Mouse (Mus musculus) layer of hippocampus, adult 9-11 months (tissue): ENCODE measurements at regions not wholly inside any gene's neighbourhood (a gene's known extent, or its start where the extent isn't known, plus 50 kb on each side); places are given as distances from the start of the nearest gene placed in this dataset.

Source experiments
- DNase-seq: peaks from one replicate; pipeline ENCODE4 v3.0.0; 2022

- no peak for DNase-seq
These were observed 173.8 kb downstream of the Slc30a10 start for GRCm38 (mm10) chr1:185628401-185628800.

GRCm38 (mm10) chr1:185629976-185630375 is 175.3 kb downstream of the Slc30a10 start:
- no peak for DNase-seq

GRCm38 (mm10) chr1:185638631-185639030 is 184.0 kb downstream of the Slc30a10 start:
- no peak for DNase-seq

GRCm38 (mm10) chr1:185639486-185639885 is 184.8 kb downstream of the Slc30a10 start:
- DNase-seq, result no peak

- no peak for DNase-seq
These were observed 189.4 kb downstream of the Slc30a10 start for GRCm38 (mm10) chr1:185644026-185644425.

- DNase-seq, result no peak
These were observed 193.5 kb downstream of the Slc30a10 start for GRCm38 (mm10) chr1:185648128-185648527.

GRCm38 (mm10) chr1:185648926-185649325 is 194.3 kb downstream of the Slc30a10 start:
- DNase-seq, result no peak

GRCm38 (mm10) chr1:185650926-185651325 is 196.3 kb downstream of the Slc30a10 start:
- DNase-seq, result no peak

- DNase-seq, result no peak
These were observed 200.4 kb downstream of the Slc30a10 start for GRCm38 (mm10) chr1:185655021-185655420.

- DNase-seq, result no peak
These were observed 200.8 kb downstream of the Slc30a10 start for GRCm38 (mm10) chr1:185655461-185655860.

- no peak for DNase-seq
These were observed 202.6 kb downstream of the Slc30a10 start for GRCm38 (mm10) chr1:185657286-185657685.

GRCm38 (mm10) chr1:185659476-185659875 is 204.8 kb downstream of the Slc30a10 start:
- no peak for DNase-seq

GRCm38 (mm10) chr1:185662336-185662735 is 207.7 kb downstream of the Slc30a10 start:
- DNase-seq, result no peak

- DNase-seq, result no peak
These were observed 215.5 kb downstream of the Slc30a10 start for GRCm38 (mm10) chr1:185670029-185670741.

GRCm38 (mm10) chr1:185672940-185673339 is 218.3 kb downstream of the Slc30a10 start:
- DNase-seq, result no peak

GRCm38 (mm10) chr1:185675674-185676420 is 221.2 kb downstream of the Slc30a10 start:
- DNase-seq, result no peak

- DNase-seq, result peak; percentile 50
These were observed 227.2 kb downstream of the Slc30a10 start for GRCm38 (mm10) chr1:185681610-185682457.

GRCm38 (mm10) chr1:185682458-185682750 is 227.8 kb downstream of the Slc30a10 start:
- DNase-seq, result no peak

GRCm38 (mm10) chr1:185684638-185685037 is 230.0 kb downstream of the Slc30a10 start:
- DNase-seq, result no peak

- DNase-seq, result no peak
These were observed 233.9 kb downstream of the Slc30a10 start for GRCm38 (mm10) chr1:185688506-185688905.

GRCm38 (mm10) chr1:185695394-185695793 is 240.7 kb downstream of the Slc30a10 start:
- DNase-seq, result no peak

- DNase-seq, result no peak
These were observed 245.1 kb downstream of the Slc30a10 start for GRCm38 (mm10) chr1:185699758-185700157.

GRCm38 (mm10) chr1:185726324-185726723 is 271.7 kb downstream of the Slc30a10 start:
- DNase-seq, result peak; percentile 3

- DNase-seq, result no peak
These were observed 272.2 kb downstream of the Slc30a10 start for GRCm38 (mm10) chr1:185726811-185727210.
